Mouse (Mus musculus) ES-Bruce4 (cell line): ENCODE measurements around the gene Kpna4. TPM values are rescaled to one million over a fixed set of nuclear protein-coding genes. Genes with fewer than 3 reads are reported as not detected.

Experiments used
- H3K27ac ChIP-seq: 2 replicates; pipeline ENCODE4 v1.5.1; 2012; ENCODE audit warnings: low read length, inconsistent platforms; ENCODE audit not compliant: insufficient read depth
- H3K27me3 ChIP-seq: 2 replicates; pipeline ENCODE4 v1.6.1; 2012; ENCODE audit warnings: mild to moderate bottlenecking, low read length, inconsistent platforms; ENCODE audit not compliant: control insufficient read depth, poor library complexity, insufficient read depth, severe bottlenecking
- H3K36me3 ChIP-seq: 2 replicates; pipeline ENCODE4 v1.6.1; 2012; ENCODE audit warnings: inconsistent platforms, mild to moderate bottlenecking, low read length, moderate library complexity; ENCODE audit not compliant: control insufficient read depth, poor library complexity, insufficient read depth, severe bottlenecking
- H3K4me1 ChIP-seq: one replicate; pipeline ENCODE4 v1.8.1; 2011; ENCODE audit warnings: low read length; ENCODE audit not compliant: control insufficient read depth, insufficient read depth
- H3K4me3 ChIP-seq: 2 replicates; pipeline ENCODE4 v1.5.1; 2011; ENCODE audit warnings: low read depth, mild to moderate bottlenecking, low read length
- H3K9ac ChIP-seq: 2 replicates; pipeline ENCODE4 v1.6.1; 2012; ENCODE audit warnings: low read depth, mild to moderate bottlenecking, inconsistent platforms; ENCODE audit not compliant: poor library complexity, severe bottlenecking
- H3K9me3 ChIP-seq: replicated peaks from 2 replicates; pipeline ENCODE4 v1.6.1; 2012; ENCODE audit warnings: mild to moderate bottlenecking, low read length, inconsistent platforms; ENCODE audit not compliant: control insufficient read depth, poor library complexity, insufficient read depth, severe bottlenecking
- CTCF ChIP-seq: IDR thresholded peaks from one replicate; pipeline ENCODE4 v1.8.1; 2011; ENCODE audit warnings: low read depth, low read length
- EP300 ChIP-seq: IDR thresholded peaks from 2 replicates; pipeline ENCODE4 v1.6.1; 2011; ENCODE audit warnings: low read depth, low read length; ENCODE audit not compliant: insufficient read depth
- POLR2A ChIP-seq: IDR thresholded peaks from one replicate; pipeline ENCODE4 v1.8.1; 2011; ENCODE audit warnings: low read length; ENCODE audit not compliant: insufficient read depth
- polyA plus RNA-seq: library from polyadenylated mRNA; stranded (reverse); fragments of >200 nt; gene quantifications from 2 replicates; pipeline ENCODE4 v1.2.4, GENCODE M21; 2011; ENCODE audit warnings: low read depth; ENCODE audit not compliant: missing spikeins, insufficient read depth, insufficient read length

The Kpna4 gene
- polyA plus RNA-seq, 1 experiment, result 85.0 TPM

DNA sequence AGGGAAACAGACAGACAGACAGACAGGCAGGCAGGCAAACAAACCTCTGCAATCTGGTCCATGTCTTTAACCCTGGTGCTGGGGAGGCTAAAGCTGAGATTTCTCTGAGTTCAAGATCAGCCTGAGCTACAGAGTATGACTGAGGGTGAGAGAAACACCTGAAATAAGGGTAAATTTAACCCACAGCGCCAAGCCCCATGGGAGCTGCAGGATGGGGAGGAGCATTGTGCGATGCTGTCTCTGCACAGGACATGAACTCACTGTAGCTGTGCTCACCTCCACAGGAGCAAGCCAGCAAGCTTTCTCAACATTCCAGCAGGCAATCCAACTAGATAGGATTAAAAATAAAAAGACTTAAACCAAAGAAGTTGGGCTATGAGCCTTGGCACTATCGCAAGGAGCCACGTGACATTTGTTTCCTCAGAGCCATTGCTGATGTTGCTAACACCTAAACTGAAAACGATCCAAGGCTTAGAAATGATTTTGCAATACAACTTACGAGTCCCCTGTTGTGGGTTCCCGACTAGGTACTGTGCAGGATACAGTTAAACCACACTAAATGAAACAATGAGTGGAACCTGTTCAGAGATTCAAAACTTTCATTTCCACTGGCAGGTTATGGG, 15.6 kb upstream of the Kpna4 start:
- Histone ChIP-seq H3K4me1 (no peaks in the 10 kb centered on the region), H3K27ac (no peak overlapping the region), H3K36me3 (no peaks in the 10 kb centered on the region), H3K27me3 (peaks cover 2% of the 10 kb centered on the region; the same call in 1 of the 2 replicates), H3K9ac (no peak overlapping the region), H3K4me3 (no peak overlapping the region), H3K9me3 (no peaks in the 10 kb centered on the region)
- TF ChIP-seq POLR2A (no peak), CTCF (no peak), EP300 (no peak)

DNA sequence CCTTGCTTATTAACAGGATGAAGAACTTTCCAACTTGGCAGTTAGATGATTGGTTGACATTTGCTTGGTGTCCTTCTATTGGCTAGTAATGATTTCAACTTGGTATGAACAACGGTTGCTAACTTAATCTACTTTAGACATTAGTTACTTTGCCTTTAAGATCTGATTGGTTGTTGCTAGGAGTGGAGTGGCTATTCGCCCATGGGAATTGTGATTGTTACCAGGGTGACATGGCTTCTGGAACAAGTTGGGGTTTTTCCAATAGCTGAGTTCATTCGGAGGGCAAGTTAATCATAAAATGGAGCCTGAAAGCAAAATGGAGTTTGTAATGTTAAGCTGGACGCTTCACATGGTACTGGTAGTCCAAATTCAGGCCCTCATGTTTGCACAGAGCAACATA, 13.9 kb upstream of the Kpna4 start:
- Histone ChIP-seq H3K36me3 (no peaks in the 10 kb centered on the region), H3K4me3 (no peak overlapping the region), H3K4me1 (no peaks in the 10 kb centered on the region), H3K9ac (no peak overlapping the region), H3K27ac (no peak overlapping the region), H3K27me3 (no peaks in the 10 kb centered on the region), H3K9me3 (no peaks in the 10 kb centered on the region)
- TF ChIP-seq POLR2A (no peak), EP300 (no peak), CTCF (no peak)

DNA sequence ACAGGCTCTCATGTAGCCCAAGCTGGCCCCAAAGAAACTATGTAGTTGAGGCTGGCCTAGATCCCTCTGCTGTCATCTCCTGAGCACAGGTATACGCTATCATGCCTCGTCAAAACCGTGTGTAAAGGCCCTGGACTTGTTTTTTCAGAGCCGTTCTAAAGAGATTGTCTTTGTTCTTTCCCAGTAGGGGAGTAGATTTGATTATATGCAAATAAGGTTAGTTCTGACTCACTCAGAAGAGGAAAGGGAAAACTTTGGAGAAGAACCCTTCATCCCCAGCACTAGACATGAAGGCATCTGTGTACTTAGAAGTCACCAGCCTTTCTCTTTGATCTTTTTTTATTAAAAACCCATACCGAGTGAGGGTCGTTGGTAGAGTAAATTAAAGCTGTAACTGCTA, 9.1 kb upstream of the Kpna4 start:
- Histone ChIP-seq H3K27me3 (no peaks in the 10 kb centered on the region), H3K9me3 (no peaks in the 10 kb centered on the region), H3K36me3 (no peaks in the 10 kb centered on the region), H3K4me1 (no peaks in the 10 kb centered on the region), H3K4me3 (no peak overlapping the region), H3K9ac (no peak overlapping the region), H3K27ac (no peak overlapping the region)
- TF ChIP-seq CTCF, result no peak
- TF ChIP-seq POLR2A, result no peak
- TF ChIP-seq EP300, result no peak

DNA sequence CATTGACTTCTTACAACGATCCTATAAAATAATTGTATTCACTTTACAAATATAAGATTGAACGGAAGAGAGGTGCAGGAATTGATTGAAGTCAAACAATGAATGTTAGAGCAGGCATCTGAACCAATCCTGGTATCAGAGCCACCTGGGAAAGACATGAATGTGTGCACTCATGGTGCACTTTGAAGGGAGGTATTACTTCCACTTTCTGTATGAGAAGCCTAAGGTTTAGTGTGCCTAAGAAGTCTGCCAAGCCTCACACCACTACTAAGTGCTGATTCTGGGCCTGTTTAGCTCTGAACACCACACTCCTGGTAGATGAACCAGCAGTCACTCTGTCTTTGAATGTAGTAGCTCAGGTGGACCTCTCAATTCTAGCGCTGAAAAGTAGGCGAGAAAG, 4.1 kb upstream of the Kpna4 start:
- Histone ChIP-seq H3K4me3 (no peak overlapping the region), H3K36me3 (no peaks in the 10 kb centered on the region), H3K9me3 (no peaks in the 10 kb centered on the region), H3K4me1 (no peaks in the 10 kb centered on the region), H3K27ac (no peak overlapping the region), H3K27me3 (no peaks in the 10 kb centered on the region), H3K9ac (no peak overlapping the region)
- TF ChIP-seq EP300 (no peak), POLR2A (no peak), CTCF (no peak)

DNA sequence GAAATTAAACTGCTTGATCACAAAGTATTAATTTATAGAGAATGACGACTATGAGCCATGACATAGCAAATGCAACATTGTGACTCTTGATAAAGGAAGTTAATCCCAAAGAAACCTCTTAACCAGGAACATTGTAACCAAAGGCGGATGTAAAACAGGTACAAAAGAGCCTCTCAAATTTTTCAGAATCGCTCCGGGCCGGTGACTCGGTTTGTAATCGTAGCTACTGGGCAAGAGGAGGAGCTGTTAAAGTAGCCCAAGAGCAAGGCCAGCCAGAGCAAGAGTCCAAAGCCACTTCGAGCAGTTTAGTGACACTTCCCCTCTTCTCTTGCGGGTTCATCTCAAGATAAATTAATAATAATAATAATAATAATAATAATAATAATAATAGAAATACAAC, 780 bp upstream of the Kpna4 start:
- no peaks in the 10 kb centered on the region for H3K9me3 ChIP-seq
- H3K27ac ChIP-seq, result no peak overlapping the region
- peak overlapping the region; percentile 81 for H3K9ac ChIP-seq
- H3K4me3 ChIP-seq, result peak overlapping the region; percentile 90
- H3K27me3 ChIP-seq, result no peaks in the 10 kb centered on the region
- no peaks in the 10 kb centered on the region for H3K36me3 ChIP-seq
- TF ChIP-seq EP300 (no peak), POLR2A (no peak), CTCF (no peak)
- H3K4me1 ChIP-seq, result peaks cover 1% of the 10 kb centered on the region

DNA sequence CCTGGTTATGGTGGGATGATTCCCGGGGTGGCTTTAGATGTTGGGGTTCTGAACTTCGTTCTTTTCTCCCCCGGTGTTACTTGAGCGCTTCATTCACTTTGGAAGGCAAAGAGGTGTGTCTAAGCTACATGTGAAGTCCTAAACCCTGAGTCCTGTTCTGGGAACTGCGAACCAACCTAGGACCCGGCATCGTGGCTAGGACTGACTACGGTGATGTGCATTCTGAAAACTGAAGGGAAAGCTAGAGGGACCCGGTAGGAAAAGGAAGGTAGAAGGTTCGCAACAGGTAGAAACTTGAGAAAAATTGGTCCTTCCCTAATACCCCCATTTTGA, 399 bp upstream of the Kpna4 start:
- no peaks in the 10 kb centered on the region for H3K36me3 ChIP-seq
- no peaks in the 10 kb centered on the region for H3K27me3 ChIP-seq
- H3K27ac ChIP-seq, result peak overlapping the region; percentile 44; the same call in 1 of the 2 replicates
- H3K9me3 ChIP-seq, result no peaks in the 10 kb centered on the region
- H3K4me1 ChIP-seq, result peaks cover 1% of the 10 kb centered on the region
- TF ChIP-seq EP300 (no peak), CTCF (no peak), POLR2A (no peak)
- peak overlapping the region; percentile 90 for H3K4me3 ChIP-seq
- H3K9ac ChIP-seq, result peak overlapping the region; percentile 81
